ENCODE assay signal across 32 mouse cellular contexts in genomic region chrX:145090964-145091363, GRCm38 (mm10).
"Had no signal": no experiment of that assay in that cellular context is flagged by ENCODE, and none has a peak within 500 bp of the region (broad histone marks: within the 10 kb centered on the region; RNA-seq: fewer than 3 reads in every experiment).

No protein-coding gene starts in this region.

- H3K36me3 ChIP-seq: limb, embryonic 10.5 days; limb, embryonic 12.5 days; limb, embryonic 13.5 days; limb, embryonic 15.5 days; liver, embryonic 12.5 days; liver, embryonic 13.5 days; liver, embryonic 15.5 days; lung, embryonic 15.5 days; midbrain, embryonic 10.5 days; midbrain, embryonic 12.5 days; midbrain, embryonic 13.5 days; midbrain, embryonic 15.5 days had no signal

- H3K9me3 ChIP-seq: limb, embryonic 10.5 days; limb, embryonic 12.5 days; limb, embryonic 13.5 days; limb, embryonic 15.5 days; liver, embryonic 12.5 days; liver, embryonic 13.5 days; liver, embryonic 15.5 days; lung, embryonic 15.5 days; megakaryocyte, embryonic 14.5 days; midbrain, embryonic 10.5 days; midbrain, embryonic 12.5 days; midbrain, embryonic 13.5 days; midbrain, embryonic 15.5 days had no signal

- H3K27ac ChIP-seq: left cerebral cortex, adult 2 months; limb, embryonic 10.5 days; limb, embryonic 12.5 days; limb, embryonic 13.5 days; limb, embryonic 15.5 days; liver, embryonic 12.5 days; liver, embryonic 13.5 days; liver, embryonic 14.5 days; liver, embryonic 15.5 days; lung, embryonic 15.5 days; macrophage; midbrain, embryonic 10.5 days; midbrain, embryonic 12.5 days; midbrain, embryonic 13.5 days; midbrain, embryonic 15.5 days had no signal

- H3K9ac ChIP-seq: limb, embryonic 12.5 days; limb, embryonic 13.5 days; limb, embryonic 15.5 days; liver, embryonic 12.5 days; liver, embryonic 13.5 days; liver, embryonic 14.5 days; liver, embryonic 15.5 days; liver, postnatal 0 days; lung, embryonic 14.5 days; lung, embryonic 15.5 days; midbrain, embryonic 12.5 days; midbrain, embryonic 13.5 days; midbrain, embryonic 15.5 days had no signal

- ATAC-seq: liver, embryonic 12.5 days; liver, postnatal 0 days; lung, postnatal 0 days; midbrain, embryonic 13.5 days; midbrain, embryonic 15.5 days; midbrain, embryonic 16.5 days had no signal

- H3K4me2 ChIP-seq: limb, embryonic 12.5 days; limb, embryonic 13.5 days; limb, embryonic 15.5 days; liver, embryonic 11.5 days; liver, embryonic 12.5 days; liver, embryonic 13.5 days; liver, embryonic 15.5 days; lung, embryonic 14.5 days; lung, embryonic 15.5 days; midbrain, embryonic 11.5 days; midbrain, embryonic 12.5 days; midbrain, embryonic 13.5 days; midbrain, embryonic 15.5 days had no signal

- H3K27me3 ChIP-seq: limb, embryonic 12.5 days; limb, embryonic 13.5 days; limb, embryonic 15.5 days; liver, embryonic 12.5 days; liver, embryonic 13.5 days; liver, embryonic 15.5 days; lung, embryonic 15.5 days; megakaryocyte, embryonic 14.5 days; midbrain, embryonic 12.5 days; midbrain, embryonic 13.5 days; midbrain, embryonic 15.5 days had no signal

- DNase-seq: left cerebral cortex, postnatal 4 days; liver; liver, embryonic 13.5 days; liver, postnatal 0 days; lung, adult 18-20 months; lung, adult 2 months; lung, embryonic 14.5 days; lung, postnatal 10 days; lung, postnatal 14 days; lung, postnatal 36 days; lung, postnatal 4 days; midbrain, embryonic 14.5 days had no signal

- H3K4me1 ChIP-seq: limb, embryonic 10.5 days; limb, embryonic 12.5 days; limb, embryonic 13.5 days; limb, embryonic 15.5 days; liver, embryonic 12.5 days; liver, embryonic 13.5 days; liver, embryonic 15.5 days; lung, embryonic 15.5 days; megakaryocyte, embryonic 14.5 days; midbrain, embryonic 10.5 days; midbrain, embryonic 12.5 days; midbrain, embryonic 13.5 days; midbrain, embryonic 15.5 days had no signal

- H3K4me3 ChIP-seq: left cerebral cortex, adult 2 months; limb, embryonic 10.5 days; limb, embryonic 12.5 days; limb, embryonic 13.5 days; limb, embryonic 15.5 days; liver, embryonic 12.5 days; liver, embryonic 13.5 days; liver, embryonic 15.5 days; lung, embryonic 15.5 days; megakaryocyte, embryonic 14.5 days; midbrain, embryonic 10.5 days; midbrain, embryonic 12.5 days; midbrain, embryonic 13.5 days; midbrain, embryonic 15.5 days; myocyte had no signal
